Mouse (Mus musculus): ENCODE results near the gene Plch1. TPM values are rescaled to one million over a fixed set of nuclear protein-coding genes. Genes with fewer than 3 reads are reported as not detected.

Plch1 gene
- total RNA-seq, 1 experiment from 2014 or later: not detected

GRCm38 (mm10) chr3:63692727-63693126 lies 206.5 kb downstream of the Plch1 start:
- DNase-seq: no peak

DNA sequence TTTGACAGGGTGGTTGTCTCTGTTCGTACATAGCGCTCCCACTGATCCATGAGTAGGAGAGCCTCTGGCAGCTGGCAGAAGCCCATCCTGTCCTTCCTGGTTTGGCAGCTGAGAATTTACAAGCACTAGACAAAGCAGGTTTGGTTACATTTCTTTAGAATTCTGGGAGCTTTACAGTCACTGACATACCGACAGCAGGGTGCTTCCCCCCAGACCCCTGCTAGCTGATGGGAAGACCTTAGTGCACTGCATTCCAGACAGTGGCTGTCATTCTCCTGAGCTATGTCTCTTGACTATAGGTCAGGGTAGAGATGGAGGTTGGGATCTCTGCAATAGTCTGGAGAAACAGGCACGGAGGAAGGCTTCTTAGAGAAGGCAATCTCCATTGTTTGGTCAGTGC lies 230.5 kb downstream of the Plch1 start:
- no peak for DNase-seq

DNA sequence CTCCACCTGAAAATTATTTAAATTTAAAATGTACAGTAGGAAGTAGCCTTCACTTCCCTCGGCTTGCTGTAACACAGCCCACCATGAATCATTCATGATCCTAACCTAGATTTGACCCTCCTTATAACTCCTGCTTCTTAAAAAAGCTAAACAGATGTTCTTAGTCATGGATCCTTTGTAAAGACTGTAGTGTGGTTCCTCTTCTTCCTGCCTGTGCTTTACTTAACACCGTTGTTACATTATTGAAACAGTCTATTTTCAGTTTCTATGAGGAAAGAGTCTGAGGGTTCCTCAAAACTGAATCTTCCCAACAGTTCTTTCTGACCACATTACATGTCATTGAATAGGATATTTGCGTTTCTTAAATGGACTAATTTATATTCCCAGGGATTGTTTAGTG lies 234.0 kb downstream of the Plch1 start:
- no peak for DNase-seq

GRCm38 (mm10) chr3:63664575-63665243 lies 234.6 kb downstream of the Plch1 start:
- DNase-seq: no peak

Other genes with a start within 250 kb of the Plch1 start
- 13.2 and 17.4 TPM in 2 replicates for gene E130311K13Rik, start 30.0 kb upstream of the Plch1 start, total RNA-seq (2021)
- 32.9 and 36.9 TPM in 2 replicates for gene Slc33a1, start 65.3 kb upstream of the Plch1 start, total RNA-seq (2021)
- 20.9 and 24.4 TPM in 2 replicates for gene Gmps, start 76.6 kb upstream of the Plch1 start, total RNA-seq (2021)
- 0.18 and 0.24 TPM in 2 replicates for gene Vmn2r1, start 182.1 kb upstream of the Plch1 start, total RNA-seq (2021)
- gene Vmn2r2, start 242.5 kb upstream of the Plch1 start, total RNA-seq (2021): not detected in 2 replicates